Mouse (Mus musculus): ENCODE data around the gene Gm21961.
"Not testable (repeated sequence)": the region's sequence is repeated elsewhere in the genome, so short reads cannot be mapped to it uniquely, and the experiment has no call there.

Gm21961 gene

GRCm38 (mm10) chr15:65014804-65015203 is at the start of gene Gm21961:
TSS of gene Gm21961 (minus strand) at chr15:65014904.
- in situ Hi-C loops (cut with MboI; ENCODE audit: low pct_unique_long_range_greater_than_20kb in 1 of 2, low sequenced_read_pairs in 2 of 2, unreplicated experiment in 1 of 2) = no loop called here

- in situ Hi-C loops (cut with MboI; ENCODE audit: low pct_unique_long_range_greater_than_20kb in 1 of 2, low sequenced_read_pairs in 2 of 2, unreplicated experiment in 1 of 2) = no loop called here
These were observed 27.3 kb upstream of the Gm21961 start for GRCm38 (mm10) chr15:65041999-65042398.

GRCm38 (mm10) chr15:65039216-65039615 is 24.5 kb upstream of the Gm21961 start:
- in situ Hi-C loops (cut with MboI; ENCODE audit: low pct_unique_long_range_greater_than_20kb in 1 of 2, low sequenced_read_pairs in 2 of 2, unreplicated experiment in 1 of 2) = not testable (repeated sequence)

- in situ Hi-C loops (cut with MboI; ENCODE audit: low pct_unique_long_range_greater_than_20kb in 1 of 2, low sequenced_read_pairs in 2 of 2, unreplicated experiment in 1 of 2) = no loop called here
These were observed 3.3 kb upstream of the Gm21961 start for GRCm38 (mm10) chr15:65017971-65018370.

- in situ Hi-C loops (cut with MboI; ENCODE audit: low pct_unique_long_range_greater_than_20kb in 1 of 2, low sequenced_read_pairs in 2 of 2, unreplicated experiment in 1 of 2) = no loop called here
These were observed 8.5 kb downstream of the Gm21961 start for GRCm38 (mm10) chr15:65006177-65006576.

GRCm38 (mm10) chr15:64994498-64994897 is 20.2 kb downstream of the Gm21961 start:
- in situ Hi-C loops (cut with MboI; ENCODE audit: low pct_unique_long_range_greater_than_20kb in 1 of 2, low sequenced_read_pairs in 2 of 2, unreplicated experiment in 1 of 2) = no loop called here

GRCm38 (mm10) chr15:64979976-64980375 is 34.7 kb downstream of the Gm21961 start:
- in situ Hi-C loops (cut with MboI; ENCODE audit: low pct_unique_long_range_greater_than_20kb in 1 of 2, low sequenced_read_pairs in 2 of 2, unreplicated experiment in 1 of 2) = no loop called here

GRCm38 (mm10) chr15:64976044-64976805 is 38.5 kb downstream of the Gm21961 start:
- in situ Hi-C loops (cut with MboI; ENCODE audit: low pct_unique_long_range_greater_than_20kb in 1 of 2, low sequenced_read_pairs in 2 of 2, unreplicated experiment in 1 of 2) = no loop called here
